ENCODE assay signal across 8 mouse cellular contexts in genomic region chr11:117890519-117891282, GRCm38 (mm10). TPM values are rescaled to one million over a fixed set of nuclear protein-coding genes. Genes with fewer than 3 reads are reported as not detected.
DNase-seq lines count a peak whose midpoint lies in the region; ATAC-seq and TF ChIP-seq lines count a peak whose summit lies in the region.

No protein-coding gene starts in this region.

- no peaks in the 10 kb centered on the region for H3K27me3 ChIP-seq in lung, embryonic 15.5 days
- peaks cover 20% of the 10 kb centered on the region for H3K27me3 ChIP-seq in embryonic facial prominence, embryonic 12.5 days
- H3K27me3 ChIP-seq in intestine, postnatal 0 days (replicated peaks; ENCODE audit: control insufficient read depth, insufficient read depth, low read length), result peaks cover 2% of the 10 kb centered on the region
- H3K27me3 ChIP-seq in midbrain, embryonic 12.5 days, result peaks cover 54% of the 10 kb centered on the region

- 26% methylated on average over 13 of the region's 13 CpGs for WGBS in lung, embryonic 15.5 days
- 46% methylated on average over 13 of the region's 13 CpGs for WGBS in lung, adult 2 months
- WGBS in embryonic facial prominence, embryonic 12.5 days, result 21% methylated on average over 13 of the region's 13 CpGs
- WGBS in intestine, postnatal 0 days, result 51% methylated on average over 13 of the region's 13 CpGs
- 21% methylated on average over 13 of the region's 13 CpGs for WGBS in midbrain, embryonic 12.5 days

- H3K9ac ChIP-seq in lung, embryonic 15.5 days, result no peak overlapping the region
- 0 out of 2 replicates have a peak overlapping the region, but pooled peaks have one; percentile 41 for H3K9ac ChIP-seq in embryonic facial prominence, embryonic 12.5 days
- no peak overlapping the region for H3K9ac ChIP-seq in intestine, postnatal 0 days (ENCODE audit: low read depth, low read length)
- peak overlapping the region; percentile 26; the same call in 1 of the 2 replicates for H3K9ac ChIP-seq in midbrain, embryonic 12.5 days (replicated peaks)

- no peaks in the 10 kb centered on the region for H3K36me3 ChIP-seq in lung, embryonic 15.5 days
- no peaks in the 10 kb centered on the region for H3K36me3 ChIP-seq in embryonic facial prominence, embryonic 12.5 days
- H3K36me3 ChIP-seq in intestine, postnatal 0 days (ENCODE audit: control insufficient read depth, insufficient read depth), result no peaks in the 10 kb centered on the region
- H3K36me3 ChIP-seq in midbrain, embryonic 12.5 days, result no peaks in the 10 kb centered on the region

- H3K4me1 ChIP-seq in lung, embryonic 15.5 days, result peaks cover 36% of the 10 kb centered on the region
- H3K4me1 ChIP-seq in lung, adult 2 months (ENCODE audit: control insufficient read depth, insufficient read depth, low read length), result peaks cover 7% of the 10 kb centered on the region; the same call in 1 of the 2 replicates
- H3K4me1 ChIP-seq in embryonic facial prominence, embryonic 12.5 days, result peaks cover 31% of the 10 kb centered on the region
- peaks cover 10% of the 10 kb centered on the region; the same call in 1 of the 2 replicates for H3K4me1 ChIP-seq in intestine, postnatal 0 days (replicated peaks; ENCODE audit: control insufficient read depth, insufficient read depth, low read length)
- H3K4me1 ChIP-seq in midbrain, embryonic 12.5 days, result peaks cover 32% of the 10 kb centered on the region

- ATAC-seq in lung, embryonic 15.5 days (ENCODE audit: borderline replicate concordance, extremely low read depth, low FRiP score, low TSS enrichment), result peak; percentile 36; the same call in 1 of the 2 replicates
- peak; percentile 31; the same call in 1 of the 2 replicates for ATAC-seq in embryonic facial prominence, embryonic 12.5 days (ENCODE audit: insufficient number of reproducible peaks, insufficient read depth, low FRiP score, low TSS enrichment)
- no peak for ATAC-seq in intestine, postnatal 0 days
- ATAC-seq in midbrain, embryonic 12.5 days (ENCODE audit: low FRiP score, low read depth), result peak; percentile 28; the same call in 1 of the 2 replicates

- H3K9me3 ChIP-seq in lung, embryonic 15.5 days, result no peaks in the 10 kb centered on the region
- H3K9me3 ChIP-seq in embryonic facial prominence, embryonic 12.5 days, result no peaks in the 10 kb centered on the region
- H3K9me3 ChIP-seq in intestine, postnatal 0 days (ENCODE audit: control insufficient read depth), result no peaks in the 10 kb centered on the region
- no peaks in the 10 kb centered on the region for H3K9me3 ChIP-seq in midbrain, embryonic 12.5 days

- no peak overlapping the region for H3K4me3 ChIP-seq in lung, embryonic 15.5 days
- no peak overlapping the region for H3K4me3 ChIP-seq in lung, adult 2 months (replicated peaks; ENCODE audit: extremely low read depth, low read depth, low read length)
- no peak overlapping the region for H3K4me3 ChIP-seq in embryonic facial prominence, embryonic 12.5 days
- H3K4me3 ChIP-seq in intestine, postnatal 0 days (ENCODE audit: low read depth, low read length), result no peak overlapping the region
- no peak overlapping the region for H3K4me3 ChIP-seq in midbrain, embryonic 12.5 days

- TF ChIP-seq POLR2A in lung, adult 2 months (IDR thresholded peaks at IDR 0.05; ENCODE audit: borderline replicate concordance, extremely low read depth, low read depth, low read length), result no peak

- DNase-seq in lung, adult 2 months, result no peak
- no peak for DNase-seq in ovary, postnatal 36 days (ENCODE audit: low spot score)
- DNase-seq in T-cell, adult 2 months (ENCODE audit: low spot score), result no peak
- DNase-seq in adrenal gland, adult 8-10 months, result no peak

- H3K4me2 ChIP-seq in lung, embryonic 15.5 days, result no peak overlapping the region
- H3K4me2 ChIP-seq in embryonic facial prominence, embryonic 12.5 days (replicated peaks), result peak overlapping the region; percentile 2; the same call in 1 of the 2 replicates
- no peak overlapping the region for H3K4me2 ChIP-seq in intestine, postnatal 0 days (replicated peaks; ENCODE audit: low read depth)
- peak overlapping the region; percentile 56 for H3K4me2 ChIP-seq in midbrain, embryonic 12.5 days (replicated peaks)

- no peak overlapping the region for H3K27ac ChIP-seq in lung, embryonic 15.5 days
- no peak overlapping the region for H3K27ac ChIP-seq in embryonic facial prominence, embryonic 12.5 days
- H3K27ac ChIP-seq in intestine, postnatal 0 days (ENCODE audit: low read depth, low read length), result no peak overlapping the region
- peak overlapping the region; percentile 80 for H3K27ac ChIP-seq in midbrain, embryonic 12.5 days (replicated peaks)

- TF ChIP-seq CTCF in lung, adult 2 months (IDR thresholded peaks at IDR 0.05; ENCODE audit: insufficient read depth, low read length), result no peak
- TF ChIP-seq CTCF in intestine, postnatal 0 days (IDR thresholded peaks at IDR 0.05; ENCODE audit: low read depth), result peak; percentile 62

RNA-seq across cellular contexts. Expression of gene Tha1, which starts 17.4 kb away (rescaled TPM):
- polyA plus RNA-seq in lung, embryonic 15.5 days (2015; fragmentation: Nextera tagmentation; extraction: Ambion mirVana), result 5.0 and 5.4 TPM in 2 replicates
- polyA plus RNA-seq in lung, adult 2 months (2012; rRNA removed), result 11.7 and 15.5 TPM in 2 replicates
- 2.5 and 2.8 TPM in 2 replicates for polyA plus RNA-seq in embryonic facial prominence, embryonic 12.5 days (2016; fragmentation: Nextera tagmentation; extraction: Ambion mirVana)
- polyA plus RNA-seq in intestine, postnatal 0 days (2015; fragmentation: Nextera tagmentation; extraction: Ambion mirVana), result 15.8 and 16.4 TPM in 2 replicates
- polyA plus RNA-seq in midbrain, embryonic 12.5 days (2016; fragmentation: Nextera tagmentation; extraction: Ambion mirVana), result 3.1 and 3.2 TPM in 2 replicates
- 10 to 100 TPM; 16.4 to 16.7 (median 16.5) TPM for total RNA-seq in adrenal gland, adult 8-10 months (2022)

RNA-seq across cellular contexts. Expression of gene Tmem235, which starts 30.1 kb away (rescaled TPM):
- not detected in 2 replicates for polyA plus RNA-seq in lung, embryonic 15.5 days (2015; fragmentation: Nextera tagmentation; extraction: Ambion mirVana)
- not detected in 2 replicates for polyA plus RNA-seq in lung, adult 2 months (2012; rRNA removed)
- not detected in 2 replicates for polyA plus RNA-seq in embryonic facial prominence, embryonic 12.5 days (2016; fragmentation: Nextera tagmentation; extraction: Ambion mirVana)
- not detected in 2 replicates for polyA plus RNA-seq in intestine, postnatal 0 days (2015; fragmentation: Nextera tagmentation; extraction: Ambion mirVana)
- polyA plus RNA-seq in midbrain, embryonic 12.5 days (2016; fragmentation: Nextera tagmentation; extraction: Ambion mirVana), result not detected in 2 replicates
- not detected for total RNA-seq in adrenal gland, adult 8-10 months (2022)

RNA-seq across cellular contexts. Expression of gene Birc5, which starts 41.6 kb away (rescaled TPM):
- 352 and 368 TPM in 2 replicates for polyA plus RNA-seq in lung, embryonic 15.5 days (2015; fragmentation: Nextera tagmentation; extraction: Ambion mirVana)
- 1.4 and 2.5 TPM in 2 replicates for polyA plus RNA-seq in lung, adult 2 months (2012; rRNA removed)
- 312 and 318 TPM in 2 replicates for polyA plus RNA-seq in embryonic facial prominence, embryonic 12.5 days (2016; fragmentation: Nextera tagmentation; extraction: Ambion mirVana)
- polyA plus RNA-seq in intestine, postnatal 0 days (2015; fragmentation: Nextera tagmentation; extraction: Ambion mirVana), result 84.0 and 86.0 TPM in 2 replicates
- polyA plus RNA-seq in midbrain, embryonic 12.5 days (2016; fragmentation: Nextera tagmentation; extraction: Ambion mirVana), result 228 and 237 TPM in 2 replicates
- 1 to 10 TPM; 1.2 to 2.5 (median 1.7) TPM for total RNA-seq in adrenal gland, adult 8-10 months (2022)

Comparison
In these comparisons a context has a peak if more than half of its experiments do, and no peak if none do; other contexts are left out.
1. RNA of gene Birc5, which starts 41.6 kb away (polyA plus RNA-seq): 352 to 368 TPM in lung, embryonic 15.5 days, 312 to 318 TPM in embryonic facial prominence, embryonic 12.5 days, 228 to 237 TPM in midbrain, embryonic 12.5 days and 84.0 to 86.0 TPM in intestine, postnatal 0 days; 1.4 to 2.5 TPM in lung, adult 2 months; every median in the first group is over 10 times any median in the second.
2. H3K4me2 ChIP-seq: peak in embryonic facial prominence, embryonic 12.5 days (single experiment) and midbrain, embryonic 12.5 days (single experiment); none in lung, embryonic 15.5 days (single experiment) and intestine, postnatal 0 days (single experiment).
3. H3K9ac ChIP-seq: peak in embryonic facial prominence, embryonic 12.5 days (single experiment) and midbrain, embryonic 12.5 days (single experiment); none in lung, embryonic 15.5 days (single experiment) and intestine, postnatal 0 days (single experiment).